In genomic region chr15:8005506-8005905, GRCm38 (mm10) we compare ENCODE assay signal across 11 mouse cellular contexts.
DNase-seq lines count a peak whose midpoint lies in the region; ATAC-seq and TF ChIP-seq lines count a peak whose summit lies in the region.
"Had no signal": no experiment of that assay in that cellular context is flagged by ENCODE, and none has a peak within 500 bp of the region (broad histone marks: within the 10 kb centered on the region; RNA-seq: fewer than 3 reads in every experiment).

No protein-coding gene starts in this region.

- peak; percentile 5; the same call in 1 of the 2 replicates for TF ChIP-seq CTCF in intestine, postnatal 0 days (IDR thresholded peaks at IDR 0.05; ENCODE audit: low read depth)
- TF ChIP-seq CTCF in lung, postnatal 0 days (IDR thresholded peaks at IDR 0.05), result peak; percentile 45

- no peak overlapping the region for H3K27ac ChIP-seq in intestine, postnatal 0 days (ENCODE audit: low read depth, low read length)
- no peak overlapping the region for H3K27ac ChIP-seq in intestine, embryonic 15.5 days
- H3K27ac ChIP-seq in lung, postnatal 0 days (ENCODE audit: low read length), result no peak overlapping the region
- H3K27ac ChIP-seq: heart, embryonic 15.5 days; liver, embryonic 15.5 days; stomach, embryonic 15.5 days had no signal

- TF ChIP-seq EP300 in lung, postnatal 0 days (IDR thresholded peaks at IDR 0.05), result peak; percentile 15; the same call in 1 of the 2 replicates

- H3K36me3 ChIP-seq in intestine, postnatal 0 days (ENCODE audit: control insufficient read depth, insufficient read depth), result no peaks in the 10 kb centered on the region
- no peaks in the 10 kb centered on the region for H3K36me3 ChIP-seq in intestine, embryonic 15.5 days
- H3K36me3 ChIP-seq in lung, postnatal 0 days (ENCODE audit: insufficient read depth, low read length), result no peaks in the 10 kb centered on the region
- H3K36me3 ChIP-seq: heart, embryonic 15.5 days; liver, embryonic 15.5 days; stomach, embryonic 15.5 days had no signal

- no peaks in the 10 kb centered on the region for H3K9me3 ChIP-seq in intestine, postnatal 0 days (ENCODE audit: control insufficient read depth)
- H3K9me3 ChIP-seq in intestine, embryonic 15.5 days, result no peaks in the 10 kb centered on the region
- no peaks in the 10 kb centered on the region for H3K9me3 ChIP-seq in lung, postnatal 0 days (ENCODE audit: low read length)
- H3K9me3 ChIP-seq: heart, embryonic 15.5 days; liver, embryonic 15.5 days; stomach, embryonic 15.5 days had no signal

- no peaks in the 10 kb centered on the region for H3K27me3 ChIP-seq in intestine, postnatal 0 days (replicated peaks; ENCODE audit: control insufficient read depth, insufficient read depth, low read length)
- no peaks in the 10 kb centered on the region for H3K27me3 ChIP-seq in intestine, embryonic 15.5 days (replicated peaks)
- H3K27me3 ChIP-seq in lung, postnatal 0 days (replicated peaks; ENCODE audit: insufficient read depth, low read length), result no peaks in the 10 kb centered on the region
- H3K27me3 ChIP-seq: heart, embryonic 15.5 days; liver, embryonic 15.5 days; stomach, embryonic 15.5 days had no signal

- WGBS in intestine, postnatal 0 days, result 68% methylated on average over 5 of the region's 5 CpGs
- 65% methylated on average over 5 of the region's 5 CpGs for WGBS in intestine, embryonic 15.5 days
- WGBS in lung, postnatal 0 days, result 58% methylated on average over 5 of the region's 5 CpGs

- no peak for ATAC-seq in intestine, postnatal 0 days
- ATAC-seq in intestine, embryonic 15.5 days, result no peak
- peak; percentile 74 for ATAC-seq in lung, postnatal 0 days
- ATAC-seq in megakaryocyte-erythroid progenitor cell, adult 5-6 weeks (replicated peaks; ENCODE audit: low FRiP score, low TSS enrichment, poor library complexity, severe bottlenecking), result no peak
- ATAC-seq: activated CD4-positive, CD25-positive, alpha-beta regulatory T cell, adult 4 months had no signal

- no peak overlapping the region for H3K9ac ChIP-seq in intestine, postnatal 0 days (ENCODE audit: low read depth, low read length)
- H3K9ac ChIP-seq in intestine, embryonic 15.5 days, result no peak overlapping the region
- no peak overlapping the region for H3K9ac ChIP-seq in lung, postnatal 0 days (replicated peaks; ENCODE audit: low read depth)
- H3K9ac ChIP-seq: heart, embryonic 15.5 days; liver, embryonic 15.5 days; stomach, embryonic 15.5 days had no signal

- no peak overlapping the region for H3K4me3 ChIP-seq in intestine, postnatal 0 days (ENCODE audit: low read depth, low read length)
- no peak overlapping the region for H3K4me3 ChIP-seq in intestine, embryonic 15.5 days (replicated peaks)
- no peak overlapping the region for H3K4me3 ChIP-seq in lung, postnatal 0 days (ENCODE audit: low read depth, low read length)
- H3K4me3 ChIP-seq: heart, embryonic 15.5 days; liver, embryonic 15.5 days; stomach, embryonic 15.5 days had no signal

- H3K4me2 ChIP-seq in intestine, postnatal 0 days (replicated peaks; ENCODE audit: low read depth), result no peak overlapping the region
- H3K4me2 ChIP-seq in intestine, embryonic 15.5 days (replicated peaks), result no peak overlapping the region
- H3K4me2 ChIP-seq in lung, postnatal 0 days (replicated peaks; ENCODE audit: low read depth, low read length), result no peak overlapping the region
- H3K4me2 ChIP-seq: heart, embryonic 15.5 days; liver, embryonic 15.5 days; stomach, embryonic 15.5 days had no signal

- peak; percentile 39 for DNase-seq in Muller cell, postnatal 12 days (ENCODE audit: inconsistent ontology term)
- DNase-seq in cerebellum, adult 11-12 months, result peak; percentile 47
- peak; percentile 66 for DNase-seq in lung, postnatal 0 days (ENCODE audit: low spot score)
- no peak for DNase-seq in thymus, postnatal 14 days

- H3K4me1 ChIP-seq in intestine, postnatal 0 days (replicated peaks; ENCODE audit: control insufficient read depth, insufficient read depth, low read length), result no peaks in the 10 kb centered on the region
- H3K4me1 ChIP-seq in intestine, embryonic 15.5 days (replicated peaks), result no peaks in the 10 kb centered on the region
- H3K4me1 ChIP-seq in lung, postnatal 0 days (ENCODE audit: insufficient read depth, low read depth, low read length), result no peaks in the 10 kb centered on the region
- H3K4me1 ChIP-seq: heart, embryonic 15.5 days; liver, embryonic 15.5 days; stomach, embryonic 15.5 days had no signal
